Comparison of ENCODE assay signal across 9 mouse cellular contexts in genomic region chr9:14559430-14559829, GRCm38 (mm10). TPM values are rescaled to one million over a fixed set of nuclear protein-coding genes. Genes with fewer than 3 reads are reported as not detected.
A peak's percentile ranks its signal among the peaks of the same experiment; 100 is the strongest.
DNase-seq lines count a peak whose midpoint lies in the region; ATAC-seq and TF ChIP-seq lines count a peak whose summit lies in the region.
"Had no signal": no experiment of that assay in that cellular context is flagged by ENCODE, and none has a peak within 500 bp of the region (broad histone marks: within the 10 kb centered on the region; RNA-seq: fewer than 3 reads in every experiment).

No protein-coding gene starts in this region.

- no peaks in the 10 kb centered on the region for H3K36me3 ChIP-seq in ES-Bruce4 (ENCODE audit: control insufficient read depth, insufficient read depth, low read length, poor library complexity, severe bottlenecking)
- peaks cover 14% of the 10 kb centered on the region; the same call in 1 of the 2 replicates for H3K36me3 ChIP-seq in midbrain, embryonic 15.5 days (replicated peaks)

- peaks cover 2% of the 10 kb centered on the region for H3K4me1 ChIP-seq in ES-Bruce4 (ENCODE audit: control insufficient read depth, insufficient read depth, low read length)
- no peaks in the 10 kb centered on the region for H3K4me1 ChIP-seq in midbrain, embryonic 15.5 days
- H3K4me1 ChIP-seq: heart, embryonic 15.5 days had no signal

- no peak for TF ChIP-seq POLR2A in ES-Bruce4 (IDR thresholded peaks at IDR 0.05; ENCODE audit: insufficient read depth, low read length)

- intact Hi-C loops in left cerebral cortex, postnatal 36 days (cut with DNase I) = loop anchor here (2.0 kb wide), 1 partner anchor 53 kb away; no protein-coding TSS in a partner anchor

- peak; percentile 93 for DNase-seq in heart, adult 11 months
- DNase-seq in heart, postnatal 4 days = no peak
- peak; percentile 62 to 70 for DNase-seq in frontal cortex, postnatal 36 days (ENCODE audit: low spot score in 2 of 2)
- DNase-seq in left cerebral cortex, postnatal 36 days (ENCODE audit: low spot score in 2 of 2) = peak; percentile 59 to 65
- peak; percentile 80 for DNase-seq in thymus, postnatal 4 days
- DNase-seq in cerebellum, adult 9-10 months = no peak

- no peak for ATAC-seq in midbrain, embryonic 15.5 days (replicated peaks)

- H3K9me3 ChIP-seq in ES-Bruce4 (replicated peaks; ENCODE audit: control insufficient read depth, insufficient read depth, low read length, poor library complexity, severe bottlenecking) = no peaks in the 10 kb centered on the region
- H3K9me3 ChIP-seq in midbrain, embryonic 15.5 days = no peaks in the 10 kb centered on the region
- H3K9me3 ChIP-seq: heart, embryonic 15.5 days had no signal

- WGBS in midbrain, embryonic 15.5 days = 84% methylated on average over 10 of the region's 10 CpGs

- H3K27ac ChIP-seq in ES-Bruce4 (ENCODE audit: insufficient read depth, low read length) = no peak overlapping the region
- H3K27ac ChIP-seq in midbrain, embryonic 15.5 days = no peak overlapping the region
- H3K27ac ChIP-seq: heart, embryonic 15.5 days had no signal

- no peak overlapping the region for H3K4me2 ChIP-seq in midbrain, embryonic 15.5 days
- H3K4me2 ChIP-seq: heart, embryonic 15.5 days had no signal

- no peak overlapping the region for H3K9ac ChIP-seq in ES-Bruce4 (ENCODE audit: low read depth, poor library complexity, severe bottlenecking)
- no peak overlapping the region for H3K9ac ChIP-seq in midbrain, embryonic 15.5 days
- H3K9ac ChIP-seq: heart, embryonic 15.5 days had no signal

- H3K27me3 ChIP-seq in ES-Bruce4 (ENCODE audit: control insufficient read depth, insufficient read depth, low read length, poor library complexity, severe bottlenecking) = no peaks in the 10 kb centered on the region
- no peaks in the 10 kb centered on the region for H3K27me3 ChIP-seq in midbrain, embryonic 15.5 days (replicated peaks)
- H3K27me3 ChIP-seq: heart, embryonic 15.5 days had no signal

- TF ChIP-seq CTCF in ES-Bruce4 (IDR thresholded peaks at IDR 0.05; ENCODE audit: low read depth, low read length) = no peak

- TF ChIP-seq EP300 in ES-Bruce4 (IDR thresholded peaks at IDR 0.05; ENCODE audit: insufficient read depth, low read depth, low read length) = peak; percentile 52; the same call in 1 of the 2 replicates

- H3K4me3 ChIP-seq in ES-Bruce4 (ENCODE audit: low read depth, low read length) = no peak overlapping the region
- H3K4me3 ChIP-seq in midbrain, embryonic 15.5 days = no peak overlapping the region
- H3K4me3 ChIP-seq: heart, embryonic 15.5 days had no signal

RNA-seq across cellular contexts. Expression of gene Cwc15, which starts 59.0 kb away (rescaled TPM):
- total RNA-seq in heart, postnatal 4 days (2021) = 10 to 100 TPM; 81.9 to 87.7 TPM
- 132 and 138 TPM in 2 replicates for polyA plus RNA-seq in ES-Bruce4 (2011; ENCODE audit: insufficient read depth, insufficient read length, low read depth, missing spikeins)
- total RNA-seq in left cerebral cortex, postnatal 36 days (2021) = 10 to 100 TPM; 84.1 to 85.4 TPM
- polyA plus RNA-seq in midbrain, embryonic 15.5 days (2015; fragmentation: Nextera tagmentation; extraction: Ambion mirVana) = 135 and 142 TPM in 2 replicates

RNA-seq across cellular contexts. Expression of gene Kdm4d, which starts 59.1 kb away (rescaled TPM):
- total RNA-seq in heart, postnatal 4 days (2021) = under 1 TPM in 1 of 2 experiments, not detected in 1; 0.09 TPM
- 0.37 and 0.52 TPM in 2 replicates for polyA plus RNA-seq in ES-Bruce4 (2011; ENCODE audit: insufficient read depth, insufficient read length, low read depth, missing spikeins)
- total RNA-seq in left cerebral cortex, postnatal 36 days (2021) = 1 to 10 TPM; 2.3 to 2.4 TPM
- polyA plus RNA-seq in midbrain, embryonic 15.5 days (2015; fragmentation: Nextera tagmentation; extraction: Ambion mirVana) = 0.80 and 1.3 TPM in 2 replicates

Comparison
In these comparisons a context has a peak if more than half of its experiments do, and no peak if none do; other contexts are left out.
1. DNase-seq: peak in heart, adult 11 months (single experiment), frontal cortex, postnatal 36 days (2 of 2), left cerebral cortex, postnatal 36 days (2 of 2) and thymus, postnatal 4 days (single experiment); none in heart, postnatal 4 days (single experiment) and cerebellum, adult 9-10 months (single experiment).